Mouse (Mus musculus): Measurements from ENCODE around the gene Kcnip2.

- TF ChIP-seq CTCF (IDR thresholded peaks at IDR 0.05; ENCODE audit: extremely low read depth, insufficient read length, insufficient replicate concordance, low read depth, low read length) (no peak), POLR2A (IDR thresholded peaks at IDR 0.05; ENCODE audit: low read depth, low read length) (no peak)
Observed at GRCm38 (mm10) chr19:45812115-45812514, 3.7 kb downstream of the Kcnip2 start.
